Mouse (Mus musculus) lung, postnatal 0 days (tissue): ENCODE results near the gene Zfp568.
A peak's percentile ranks its signal among the peaks of the same experiment; 100 is the strongest.

Experiments
- CTCF ChIP-seq: IDR thresholded peaks from 2 replicates; pipeline ENCODE4 v1.5.1; 2016; ENCODE audit warnings: antibody characterized with exemption, mild to moderate bottlenecking
- EP300 ChIP-seq: IDR thresholded peaks from 2 replicates; pipeline ENCODE4 v1.6.1; 2016; ENCODE audit warnings: antibody characterized with exemption, mild to moderate bottlenecking, control low read depth

GRCm38 (mm10) chr7:30064622-30065021, 80.9 kb downstream of the Zfp568 start:
- peak; percentile 23; the same call in 1 of the 2 replicates for TF ChIP-seq CTCF
- TF ChIP-seq EP300: no peak
